Mouse (Mus musculus) heart, embryonic 10.5 days (tissue): ENCODE measurements around the gene Rbms3. TPM values are rescaled to one million over a fixed set of nuclear protein-coding genes. Genes with fewer than 3 reads are reported as not detected.

ENCODE experiments used
- DNase-seq: peaks from one replicate; pipeline ENCODE4 v3.0.0-alpha.2; 2017; ENCODE audit warnings: low spot score
- H3K27ac ChIP-seq: fragments of 300-500 bp; sonication (generic); 2 replicates; pipeline ENCODE4 v1.5.1; 2016; ENCODE audit warnings: mild to moderate bottlenecking
- H3K27me3 ChIP-seq: fragments of 300-500 bp; sonication (generic); 2 replicates; pipeline ENCODE4 v1.6.1; 2016; ENCODE audit warnings: mild to moderate bottlenecking; ENCODE audit not compliant: poor library complexity, insufficient read depth, severe bottlenecking
- H3K36me3 ChIP-seq: fragments of 300-500 bp; sonication (generic); 2 replicates; pipeline ENCODE4 v1.6.1; 2016; ENCODE audit warnings: mild to moderate bottlenecking, moderate library complexity
- H3K4me1 ChIP-seq: fragments of 300-500 bp; sonication (generic); 2 replicates; pipeline ENCODE4 v1.6.1; 2016; ENCODE audit warnings: mild to moderate bottlenecking
- H3K4me3 ChIP-seq: fragments of 300-500 bp; sonication (generic); 2 replicates; pipeline ENCODE4 v1.5.1; 2016; ENCODE audit warnings: mild to moderate bottlenecking, moderate library complexity
- H3K9me3 ChIP-seq: fragments of 300-500 bp; sonication (generic); 2 replicates; pipeline ENCODE4 v1.6.1; 2016; ENCODE audit warnings: mild to moderate bottlenecking, moderate library complexity
- WGBS: fragments of 180-500 bp; shearing (Covaris S2); methylation state at CpG from one replicate; pipeline ENCODE4 v1.1.7; 2016; 5-methylcytosine and 5-hydroxymethylcytosine counted together
- polyA plus RNA-seq: library from polyadenylated mRNA; unstranded; fragments of >200 nt; fragmentation: Nextera tagmentation; extraction: Ambion mirVana; gene quantifications from 2 replicates; pipeline ENCODE4 v1.2.1, GENCODE M21; 2016

Gene Rbms3
- polyA plus RNA-seq, 1 experiment from 2014 or later, result 37.5 TPM

DNA sequence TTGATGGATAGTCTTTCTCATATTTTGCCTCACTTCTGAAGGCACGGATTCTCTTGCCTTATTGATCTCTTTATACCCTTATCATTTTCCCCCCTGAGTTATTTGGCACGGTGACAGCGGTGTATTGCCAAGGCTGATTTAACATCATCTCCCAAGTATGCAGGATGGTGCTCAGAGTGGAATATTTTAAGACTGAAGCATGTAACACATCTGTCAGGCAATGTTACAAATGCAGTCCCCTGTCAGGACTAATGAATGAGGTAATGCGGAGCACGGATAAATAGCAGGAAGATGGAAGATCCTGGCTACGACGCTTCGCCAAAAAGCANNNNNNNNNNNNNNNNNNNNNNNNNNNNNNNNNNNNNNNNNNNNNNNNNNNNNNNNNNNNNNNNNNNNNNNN is 502.9 kb downstream of the Rbms3 start:
- 0 out of 2 replicates have a peak, but pooled peaks cover 6% of the 10 kb centered on the region for H3K4me1 ChIP-seq
- peak; percentile 54 for DNase-seq
- no peaks in the 10 kb centered on the region for H3K27me3 ChIP-seq
- no peak overlapping the region for H3K27ac ChIP-seq
- no peaks in the 10 kb centered on the region for H3K9me3 ChIP-seq
- no peaks in the 10 kb centered on the region for H3K36me3 ChIP-seq
- WGBS, result 73% methylated on average over 8 of the region's 8 CpGs
- no peak overlapping the region for H3K4me3 ChIP-seq

DNA sequence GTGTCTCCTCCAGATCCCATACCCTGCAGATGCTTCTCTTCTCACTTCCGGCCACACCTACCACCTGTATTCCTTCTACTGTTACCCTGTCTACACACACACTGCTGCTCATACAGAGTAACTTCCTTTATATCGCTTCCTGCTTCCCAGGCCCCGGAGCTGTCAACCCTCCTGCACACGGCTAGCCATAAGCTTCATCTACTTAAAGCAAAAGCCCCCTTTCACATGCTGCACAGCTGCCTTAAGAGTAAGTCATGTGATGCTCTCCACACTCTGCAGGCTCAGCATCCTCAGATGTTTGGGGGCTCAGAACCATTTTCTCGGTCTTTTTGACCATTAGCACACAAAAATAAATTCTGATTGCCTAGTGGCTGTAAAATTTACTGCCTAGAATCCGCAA is 503.9 kb downstream of the Rbms3 start:
- peaks cover 10% of the 10 kb centered on the region for H3K4me1 ChIP-seq

DNA sequence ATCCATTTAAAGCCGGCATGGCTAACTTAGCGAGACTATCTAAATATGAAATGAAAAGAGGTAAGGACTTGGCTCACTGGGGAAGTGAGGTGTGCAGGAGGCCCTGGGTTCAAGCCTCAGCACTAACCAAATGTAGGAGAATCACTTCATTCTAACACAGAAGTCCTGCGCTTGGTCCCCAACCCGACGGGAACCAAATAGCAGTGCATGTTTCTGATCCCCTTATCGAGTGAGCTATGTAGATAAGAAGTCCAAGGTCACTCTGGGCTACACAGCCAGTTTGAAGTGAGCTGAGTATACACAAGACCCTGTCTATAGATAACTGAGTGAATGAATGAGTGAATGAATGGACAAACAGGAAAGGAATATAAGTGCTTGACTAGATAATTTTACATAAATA is 508.1 kb downstream of the Rbms3 start:
- H3K4me1 ChIP-seq, result peaks cover 10% of the 10 kb centered on the region
- H3K27ac ChIP-seq, result no peak overlapping the region
- 46% methylated on average over 6 of the region's 6 CpGs for WGBS
- DNase-seq, result peak; percentile 64
- H3K9me3 ChIP-seq, result no peaks in the 10 kb centered on the region
- H3K36me3 ChIP-seq, result no peaks in the 10 kb centered on the region
- H3K27me3 ChIP-seq, result no peaks in the 10 kb centered on the region
- no peak overlapping the region for H3K4me3 ChIP-seq

More for the DNA sequence above, 503.9 kb downstream of the Rbms3 start:
- WGBS, result 79% methylated on average over 6 of the region's 6 CpGs
- Histone ChIP-seq H3K36me3 (no peaks in the 10 kb centered on the region), H3K9me3 (no peaks in the 10 kb centered on the region), H3K27ac (no peak overlapping the region), H3K4me3 (no peak overlapping the region), H3K27me3 (no peaks in the 10 kb centered on the region)
- DNase-seq, result peak; percentile 10

DNA sequence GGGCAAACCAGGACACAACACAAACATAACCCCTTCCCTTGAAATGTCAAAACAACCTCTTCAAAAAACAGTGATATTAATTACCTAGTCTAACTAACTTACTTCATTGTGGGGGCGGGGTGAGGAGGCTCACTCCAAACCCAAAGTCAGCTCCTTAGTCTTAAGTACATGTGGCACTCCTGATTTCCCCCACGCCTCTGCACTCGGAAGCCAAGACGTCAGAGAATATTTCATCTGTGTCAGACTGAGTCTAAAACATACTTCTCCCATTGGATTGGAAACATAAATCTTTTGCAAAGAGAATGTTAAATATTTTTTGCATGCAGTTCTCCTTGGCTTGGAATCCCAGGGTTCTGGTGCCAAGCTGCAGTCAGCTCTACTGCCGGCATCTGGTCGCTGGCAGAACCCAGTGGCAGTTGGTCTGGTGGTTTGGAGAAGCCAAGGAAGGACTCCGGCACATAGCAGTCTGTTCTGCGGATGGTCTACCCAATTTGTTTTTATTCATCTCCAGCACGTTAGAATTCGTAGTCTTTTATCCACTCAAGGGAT is 512.5 kb downstream of the Rbms3 start:
- Histone ChIP-seq H3K4me3 (no peak overlapping the region), H3K9me3 (no peaks in the 10 kb centered on the region), H3K27me3 (no peaks in the 10 kb centered on the region), H3K36me3 (no peaks in the 10 kb centered on the region), H3K4me1 (peaks cover 15% of the 10 kb centered on the region), H3K27ac (no peak overlapping the region)
- WGBS, result 92% methylated on average over 10 of the region's 10 CpGs
- DNase-seq, result peak; percentile 33

DNA sequence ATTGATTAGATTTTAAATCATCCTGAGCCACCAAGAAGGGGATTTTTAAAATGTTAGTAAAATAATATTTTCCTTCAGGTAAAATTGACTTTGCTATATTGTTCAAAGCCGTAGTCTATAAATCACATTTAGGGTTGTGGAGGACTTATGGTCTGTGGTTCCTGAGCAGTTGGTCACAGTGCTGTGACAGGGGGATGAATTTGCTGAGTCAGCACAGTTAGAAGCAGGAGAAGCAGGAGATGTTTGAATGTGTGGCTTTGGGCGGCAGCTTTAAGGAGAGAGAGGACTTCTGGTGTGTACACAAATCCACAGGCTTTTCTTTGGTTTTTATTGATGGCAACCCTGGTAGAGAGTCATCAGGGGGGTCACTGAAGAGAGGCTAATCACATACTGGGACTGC is 514.1 kb downstream of the Rbms3 start:
- peak; percentile 17 for DNase-seq
- WGBS, result 76% methylated on average over 2 of the region's 2 CpGs
- no peaks in the 10 kb centered on the region for H3K36me3 ChIP-seq
- peaks cover 13% of the 10 kb centered on the region for H3K4me1 ChIP-seq
- H3K4me3 ChIP-seq, result no peak overlapping the region
- H3K9me3 ChIP-seq, result no peaks in the 10 kb centered on the region
- H3K27ac ChIP-seq, result peak overlapping the region; percentile 57; the same call in 1 of the 2 replicates
- H3K27me3 ChIP-seq, result no peaks in the 10 kb centered on the region

DNA sequence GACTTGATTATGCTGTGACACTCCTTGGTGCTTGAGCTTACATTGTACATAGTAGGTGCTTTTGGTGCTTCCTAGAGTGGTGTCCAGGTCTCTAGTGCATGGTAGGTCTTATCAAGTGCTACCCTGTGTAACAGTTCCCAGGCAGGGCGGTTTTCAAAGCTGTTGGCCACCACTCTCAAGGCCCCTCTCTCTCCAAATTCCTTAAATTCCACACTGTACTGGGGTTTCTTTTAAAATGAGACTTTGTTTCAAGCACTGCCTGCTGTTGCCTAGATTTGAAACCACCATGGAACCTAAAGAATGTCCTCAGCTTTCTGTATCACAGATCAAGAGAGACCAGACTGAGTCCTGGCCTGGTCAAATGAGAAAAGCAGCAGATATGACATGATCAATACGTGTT is 516.1 kb downstream of the Rbms3 start:
- 29% methylated on average over 2 of the region's 2 CpGs for WGBS
- peak overlapping the region; percentile 42 for H3K27ac ChIP-seq

DNA sequence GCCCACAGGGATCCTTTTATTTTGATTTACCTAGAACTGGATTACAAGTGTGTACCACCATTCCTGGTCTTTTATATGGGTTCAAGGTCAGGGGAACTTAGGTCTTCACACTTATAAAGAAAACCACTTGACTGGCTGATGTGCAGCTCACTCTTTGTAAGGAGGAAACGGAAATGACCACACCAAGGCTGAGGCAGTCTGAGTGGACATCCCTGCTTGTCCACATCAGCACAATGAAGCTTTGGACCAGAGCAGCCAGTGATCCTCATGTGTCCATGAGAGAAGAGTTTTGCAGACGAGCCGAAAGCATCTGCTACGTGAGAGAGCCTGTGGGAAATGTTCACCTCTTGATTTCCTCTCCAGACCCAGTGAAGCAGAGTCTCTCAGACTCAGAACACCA is 521.8 kb downstream of the Rbms3 start:
- DNase-seq, result peak; percentile 75
- Histone ChIP-seq H3K4me3 (no peak overlapping the region), H3K36me3 (peaks cover 13% of the 10 kb centered on the region; the same call in 1 of the 2 replicates), H3K4me1 (peaks cover 27% of the 10 kb centered on the region), H3K27ac (no peak overlapping the region), H3K9me3 (no peaks in the 10 kb centered on the region), H3K27me3 (no peaks in the 10 kb centered on the region)
- WGBS, result 81% methylated on average over 4 of the region's 4 CpGs

More for the DNA sequence above, 516.1 kb downstream of the Rbms3 start:
- H3K4me3 ChIP-seq, result no peak overlapping the region
- no peaks in the 10 kb centered on the region for H3K27me3 ChIP-seq
- peaks cover 21% of the 10 kb centered on the region for H3K4me1 ChIP-seq
- peaks cover 6% of the 10 kb centered on the region; the same call in 1 of the 2 replicates for H3K36me3 ChIP-seq
- DNase-seq, result peak; percentile 74
- no peaks in the 10 kb centered on the region for H3K9me3 ChIP-seq

DNA sequence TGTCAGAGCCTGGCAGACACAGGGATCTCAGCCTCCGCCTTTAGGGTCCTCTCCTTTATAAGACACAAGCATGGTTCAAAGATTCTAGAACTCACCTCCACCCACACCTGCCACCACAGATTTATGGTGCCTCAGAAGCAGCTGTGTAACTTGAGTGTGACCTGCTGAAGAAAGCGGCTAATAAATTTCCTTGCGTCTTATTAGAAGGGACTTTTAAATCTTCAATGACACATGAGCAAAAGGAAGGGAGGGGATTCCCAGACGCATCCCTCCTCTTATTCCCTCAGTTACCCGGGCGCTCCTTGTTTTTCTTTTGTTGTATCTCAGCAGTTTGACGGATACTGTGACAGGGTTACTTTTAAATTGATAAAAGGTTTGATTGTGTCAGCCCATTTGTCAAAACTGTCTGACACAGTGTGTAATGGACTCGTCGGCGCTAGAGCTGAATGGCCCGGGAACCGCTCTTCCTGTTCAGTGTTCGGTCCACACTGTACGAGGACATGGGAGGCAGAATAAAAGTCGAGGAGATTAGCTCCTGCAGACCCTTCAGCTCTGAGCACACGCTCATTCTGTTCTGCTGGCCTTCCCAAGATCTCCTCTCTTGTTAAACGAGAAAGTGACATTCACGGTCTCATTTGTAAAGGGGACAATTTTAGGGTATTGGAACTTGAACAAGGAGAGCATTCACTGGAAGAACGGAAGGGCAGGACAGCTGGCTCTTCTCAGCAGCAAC is 527.3 kb downstream of the Rbms3 start:
- WGBS, result 59% methylated on average over 19 of the region's 19 CpGs
- Histone ChIP-seq H3K4me3 (no peak overlapping the region), H3K36me3 (no peaks in the 10 kb centered on the region), H3K27me3 (no peaks in the 10 kb centered on the region), H3K9me3 (no peaks in the 10 kb centered on the region), H3K27ac (no peak overlapping the region), H3K4me1 (peaks cover 31% of the 10 kb centered on the region)
- peak; percentile 69 for DNase-seq

DNA sequence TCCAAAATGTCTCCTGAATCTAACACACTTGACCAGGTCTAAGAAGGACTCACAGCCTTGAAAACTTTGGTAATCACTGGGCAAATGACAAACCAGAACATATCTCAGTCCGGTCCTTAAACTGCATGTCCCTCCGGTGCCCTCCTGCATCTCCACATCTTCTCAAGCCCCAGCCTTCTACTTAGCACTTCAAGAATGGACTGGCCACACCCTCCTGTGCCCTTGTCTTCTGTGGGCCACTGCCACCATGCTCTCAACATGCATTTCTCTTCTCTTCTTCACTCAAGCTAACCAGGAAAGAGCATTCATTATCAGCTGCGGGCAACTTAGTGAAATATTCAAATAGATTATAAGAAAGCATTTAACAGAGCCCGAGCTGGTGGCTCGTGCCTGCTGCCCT is 529.5 kb downstream of the Rbms3 start:
- Histone ChIP-seq H3K4me1 (peaks cover 27% of the 10 kb centered on the region), H3K27ac (no peak overlapping the region), H3K9me3 (no peaks in the 10 kb centered on the region), H3K27me3 (no peaks in the 10 kb centered on the region), H3K36me3 (no peaks in the 10 kb centered on the region), H3K4me3 (no peak overlapping the region)
- WGBS, result 81% methylated on average over 5 of the region's 5 CpGs
- peak; percentile 61 for DNase-seq

DNA sequence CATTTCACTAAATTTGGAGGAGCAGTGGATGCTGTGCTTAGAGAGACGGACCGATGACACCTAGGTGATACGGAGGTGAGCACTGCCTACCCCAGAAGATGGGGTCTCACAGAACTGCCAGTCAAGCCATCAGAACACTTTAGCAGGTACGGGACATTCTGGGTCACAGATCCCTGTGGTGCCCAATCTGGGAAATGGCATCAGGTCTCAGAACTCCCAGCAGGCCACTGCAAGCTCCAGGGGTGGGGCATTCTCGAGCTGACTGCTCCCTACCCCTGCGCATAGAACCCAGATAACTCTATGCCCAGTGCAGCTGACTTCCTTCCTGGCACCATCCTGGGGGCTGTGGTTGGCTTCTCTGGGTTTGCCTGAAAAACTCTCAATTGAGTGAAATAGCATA is 536.2 kb downstream of the Rbms3 start:
- Histone ChIP-seq H3K27ac (no peak overlapping the region), H3K4me3 (no peak overlapping the region), H3K27me3 (no peaks in the 10 kb centered on the region), H3K4me1 (no peaks in the 10 kb centered on the region), H3K36me3 (no peaks in the 10 kb centered on the region), H3K9me3 (no peaks in the 10 kb centered on the region)
- peak; percentile 68 for DNase-seq
- 78% methylated on average over 6 of the region's 6 CpGs for WGBS

DNA sequence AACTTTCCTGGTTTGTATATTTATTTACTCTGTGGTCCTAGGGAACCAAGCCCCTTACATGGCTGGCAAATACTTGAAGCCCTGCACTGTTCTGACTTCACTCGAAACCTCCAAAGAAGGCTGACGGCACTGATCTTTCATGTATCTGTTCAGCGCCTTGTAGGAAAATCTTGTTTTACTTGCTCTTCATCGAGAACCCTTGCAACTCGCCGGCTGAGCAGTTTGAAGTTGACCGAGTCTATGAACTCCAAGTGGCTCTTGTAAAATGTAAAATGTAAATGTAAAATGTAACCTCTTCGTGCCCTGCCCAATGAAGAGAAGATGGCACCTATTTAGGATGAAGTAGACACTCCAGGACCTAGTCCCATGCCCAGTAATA is 537.5 kb downstream of the Rbms3 start:
- no peak overlapping the region for H3K4me3 ChIP-seq
- no peaks in the 10 kb centered on the region for H3K4me1 ChIP-seq
- no peaks in the 10 kb centered on the region for H3K27me3 ChIP-seq
- 89% methylated on average over 8 of the region's 8 CpGs for WGBS
- no peaks in the 10 kb centered on the region for H3K36me3 ChIP-seq
- H3K27ac ChIP-seq, result no peak overlapping the region
- H3K9me3 ChIP-seq, result no peaks in the 10 kb centered on the region
- DNase-seq, result peak; percentile 58

DNA sequence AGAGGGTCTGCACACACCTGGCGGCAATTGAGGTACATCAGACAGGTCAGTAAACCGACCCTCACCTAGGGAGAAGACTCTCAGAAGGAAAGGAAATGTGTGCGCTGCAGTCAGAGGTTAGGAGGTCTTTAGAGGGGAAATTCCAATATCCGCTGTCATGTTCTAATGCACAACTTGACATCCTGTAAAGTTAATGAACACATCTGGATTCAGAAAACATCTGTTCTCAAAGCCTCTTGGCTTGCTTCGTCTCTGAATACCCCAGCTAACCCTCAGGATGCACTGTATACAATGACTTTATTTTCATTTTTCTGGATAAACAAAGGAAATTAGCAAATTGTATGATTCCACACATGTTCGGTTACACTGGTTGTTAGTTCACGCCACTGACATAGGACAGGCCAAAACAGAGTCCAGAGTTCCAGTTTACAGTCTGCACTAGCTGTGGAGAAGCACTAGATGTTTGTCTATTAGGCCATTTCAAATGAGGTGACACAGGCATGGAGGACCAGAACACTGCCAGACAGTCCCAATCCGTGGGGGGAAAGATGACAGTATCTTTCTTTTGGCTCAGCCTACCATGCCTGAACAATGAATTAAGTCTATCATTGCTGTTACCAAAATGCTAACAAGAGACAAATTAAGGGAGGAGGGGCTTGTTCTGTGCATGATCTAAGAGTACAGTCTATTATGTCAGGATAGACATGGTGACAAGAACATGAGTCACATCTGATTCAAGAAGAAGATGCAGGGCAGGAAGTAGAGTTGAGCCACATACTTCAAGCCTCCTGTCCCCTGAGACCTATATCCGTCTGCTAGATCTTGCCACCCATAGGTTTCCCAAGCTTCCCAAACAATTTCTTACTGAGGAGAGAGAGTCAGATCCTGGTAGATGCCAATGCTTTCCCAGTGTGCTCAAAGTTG is 538.2 kb downstream of the Rbms3 start:
- no peaks in the 10 kb centered on the region for H3K36me3 ChIP-seq
- no peak overlapping the region for H3K4me3 ChIP-seq
- DNase-seq, result no peak
- no peaks in the 10 kb centered on the region for H3K9me3 ChIP-seq
- H3K27me3 ChIP-seq, result no peaks in the 10 kb centered on the region
- WGBS, result 80% methylated on average over 9 of the region's 9 CpGs
- no peak overlapping the region for H3K27ac ChIP-seq
- H3K4me1 ChIP-seq, result no peaks in the 10 kb centered on the region
